ENCODE assay signal across 21 mouse cellular contexts in the genomic region with DNA sequence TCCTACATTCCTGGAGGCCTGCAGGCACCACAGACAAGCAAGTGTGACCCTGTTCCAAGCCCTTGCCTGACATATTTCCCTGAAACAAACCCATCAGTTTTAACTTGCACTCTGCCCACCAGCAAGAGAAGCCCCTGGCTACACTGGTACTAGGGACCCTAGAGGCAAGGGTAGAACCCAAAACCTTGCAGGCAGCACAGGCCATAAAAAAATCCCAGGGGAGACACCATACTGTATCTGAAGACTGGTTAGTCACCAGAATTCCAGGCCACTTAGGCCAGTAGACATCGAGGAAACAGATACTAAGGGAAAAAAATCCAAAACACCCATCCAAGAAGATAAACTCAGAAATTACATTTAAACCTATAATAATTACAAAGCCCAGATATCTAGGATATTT.
"Had no signal": no experiment of that assay in that cellular context is flagged by ENCODE, and none has a peak within 500 bp of the region (broad histone marks: within the 10 kb centered on the region; RNA-seq: fewer than 3 reads in every experiment).

No protein-coding gene starts in this region.

- H3K4me1 ChIP-seq: liver, embryonic 13.5 days; liver, embryonic 15.5 days; lung, embryonic 15.5 days; midbrain, embryonic 10.5 days; midbrain, embryonic 13.5 days; neural tube, embryonic 13.5 days; neural tube, embryonic 15.5 days had no signal

- ATAC-seq: liver, postnatal 0 days; lung, postnatal 0 days; midbrain, embryonic 13.5 days; midbrain, embryonic 16.5 days had no signal

- DNase-seq: liver, embryonic 13.5 days; liver, postnatal 0 days; lung, adult 2 months; lung, postnatal 14 days; lung, postnatal 4 days; retina, postnatal 1 day; right cerebral cortex, adult 18-20 months; right cerebral cortex, postnatal 25 days; right cerebral cortex, postnatal 4 days; spleen, adult 18-20 months; thymus, adult 18-20 months; thymus, postnatal 14 days; thymus, postnatal 36 days had no signal

- H3K4me3 ChIP-seq: liver, embryonic 13.5 days; liver, embryonic 15.5 days; lung, embryonic 15.5 days; midbrain, embryonic 10.5 days; midbrain, embryonic 13.5 days; neural tube, embryonic 13.5 days; neural tube, embryonic 15.5 days had no signal

- H3K27ac ChIP-seq: liver, embryonic 13.5 days; liver, embryonic 15.5 days; lung, embryonic 15.5 days; midbrain, embryonic 10.5 days; midbrain, embryonic 13.5 days; neural tube, embryonic 13.5 days; neural tube, embryonic 15.5 days had no signal
